Mouse (Mus musculus) olfactory bulb, adult 2 months (tissue): ENCODE results near the gene Msx2. TPM values are rescaled to one million over a fixed set of nuclear protein-coding genes. Genes with fewer than 3 reads are reported as not detected.

ENCODE experiments used
- H3K27ac ChIP-seq: fragments of 200-500 bp; 2 replicates; pipeline ENCODE4 v1.5.1; 2012; ENCODE audit warnings: low read depth, low read length; ENCODE audit not compliant: insufficient read depth
- H3K4me1 ChIP-seq: fragments of 200-500 bp; 2 replicates; pipeline ENCODE4 v1.6.1; 2012; ENCODE audit warnings: low read length; ENCODE audit not compliant: control insufficient read depth, insufficient read depth
- H3K4me3 ChIP-seq: fragments of 200-500 bp; 2 replicates; pipeline ENCODE4 v1.5.1; 2012; ENCODE audit warnings: mild to moderate bottlenecking, low read depth, low read length, moderate library complexity; ENCODE audit not compliant: insufficient read depth
- CTCF ChIP-seq: fragments of 200-500 bp; IDR thresholded peaks from 2 replicates; pipeline ENCODE4 v1.5.1; 2012; ENCODE audit warnings: low read depth, mild to moderate bottlenecking, low read length, moderate library complexity; ENCODE audit not compliant: insufficient read depth
- POLR2A ChIP-seq: fragments of 200-500 bp; IDR thresholded peaks from 2 replicates; pipeline ENCODE4 v1.6.1; 2012; ENCODE audit warnings: mild to moderate bottlenecking, low read depth, low read length, moderate library complexity; ENCODE audit not compliant: insufficient read depth
- WGBS: fragments of 180-500 bp; shearing (Covaris S2); methylation state at CpG from one replicate; pipeline ENCODE4 v1.1.7; 2018; 5-methylcytosine and 5-hydroxymethylcytosine counted together
- polyA plus RNA-seq: library from polyadenylated mRNA; stranded (reverse); fragments of >200 nt; gene quantifications from 2 replicates; pipeline ENCODE4 v1.2.4, GENCODE M21; 2012; ENCODE audit warnings: low replicate concordance; ENCODE audit not compliant: missing spikeins, insufficient read depth, insufficient read length

Msx2 gene
- polyA plus RNA-seq, 1 experiment: not detected

DNA sequence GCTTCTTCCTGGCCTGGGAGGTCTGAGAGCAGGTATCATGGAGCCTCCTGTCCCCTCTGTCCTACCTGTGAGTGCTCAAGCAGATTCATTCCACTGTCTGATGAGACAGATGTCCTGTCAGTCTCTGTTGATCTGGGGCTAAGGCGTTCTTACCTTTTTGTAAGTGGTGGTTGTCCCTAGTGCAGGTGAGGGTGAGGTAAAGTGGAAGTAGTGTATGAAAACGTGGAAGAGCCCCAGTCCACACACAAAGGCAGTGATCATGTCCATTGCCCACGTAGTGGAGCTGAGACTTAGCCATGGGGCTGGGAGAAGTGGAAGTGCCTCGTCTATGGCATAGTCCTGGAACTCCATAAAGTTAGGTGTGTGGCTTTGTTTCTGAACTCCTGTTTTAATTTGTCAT, 51.7 kb downstream of the Msx2 start:
- Histone ChIP-seq H3K4me1 (no peaks in the 10 kb centered on the region), H3K27ac (no peak overlapping the region), H3K4me3 (no peak overlapping the region)
- no peak for TF ChIP-seq CTCF
- no peak for TF ChIP-seq POLR2A
- WGBS: 80% methylated on average over 4 of the region's 4 CpGs

DNA sequence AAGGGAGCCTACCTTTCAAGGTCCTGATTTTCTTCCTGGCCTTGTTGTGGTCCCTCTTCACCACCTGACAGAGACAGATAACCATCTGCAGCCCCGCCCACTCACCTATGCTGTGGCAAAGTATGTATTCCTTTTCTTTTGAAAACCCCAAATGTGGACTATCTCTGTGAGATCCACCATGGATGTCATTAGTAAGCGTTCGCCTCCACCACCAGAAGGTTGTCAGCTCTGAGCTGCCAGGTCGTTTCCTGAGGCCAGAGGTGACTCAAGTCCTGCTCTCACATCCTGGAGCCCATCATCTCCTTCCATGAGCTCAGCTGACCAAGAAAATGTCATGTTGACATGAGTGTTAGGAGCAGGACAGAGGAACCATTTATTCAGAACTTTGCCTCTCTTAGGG, 52.1 kb downstream of the Msx2 start:
- TF ChIP-seq CTCF: no peak
- no peak for TF ChIP-seq POLR2A
- Histone ChIP-seq H3K27ac (no peak overlapping the region), H3K4me3 (no peak overlapping the region), H3K4me1 (no peaks in the 10 kb centered on the region)
- WGBS: 82% methylated on average over 4 of the region's 4 CpGs

DNA sequence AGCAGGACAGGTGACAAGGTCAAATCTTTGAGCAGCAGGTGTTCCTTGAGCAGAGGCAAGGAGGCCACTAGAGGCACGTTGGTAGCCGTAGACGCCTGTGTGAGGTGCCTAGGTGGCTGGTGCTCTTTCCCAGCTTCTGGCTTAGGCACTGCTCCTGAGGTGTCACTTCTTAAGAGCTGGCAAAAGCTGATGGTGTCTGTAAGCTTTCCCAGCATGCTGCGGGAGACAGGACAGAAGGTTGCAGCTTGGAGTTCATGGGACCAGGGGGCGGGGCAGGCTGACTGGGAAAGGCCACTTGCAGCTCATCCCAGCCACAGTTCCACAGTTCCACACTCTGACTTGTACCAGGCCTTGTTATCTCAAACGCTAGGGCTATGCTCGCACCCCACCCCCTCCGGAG, 53.2 kb downstream of the Msx2 start:
- Histone ChIP-seq H3K4me3 (no peak overlapping the region), H3K27ac (no peak overlapping the region), H3K4me1 (no peaks in the 10 kb centered on the region)
- 90% methylated on average over 8 of the region's 8 CpGs for WGBS
- no peak for TF ChIP-seq CTCF
- TF ChIP-seq POLR2A: no peak

DNA sequence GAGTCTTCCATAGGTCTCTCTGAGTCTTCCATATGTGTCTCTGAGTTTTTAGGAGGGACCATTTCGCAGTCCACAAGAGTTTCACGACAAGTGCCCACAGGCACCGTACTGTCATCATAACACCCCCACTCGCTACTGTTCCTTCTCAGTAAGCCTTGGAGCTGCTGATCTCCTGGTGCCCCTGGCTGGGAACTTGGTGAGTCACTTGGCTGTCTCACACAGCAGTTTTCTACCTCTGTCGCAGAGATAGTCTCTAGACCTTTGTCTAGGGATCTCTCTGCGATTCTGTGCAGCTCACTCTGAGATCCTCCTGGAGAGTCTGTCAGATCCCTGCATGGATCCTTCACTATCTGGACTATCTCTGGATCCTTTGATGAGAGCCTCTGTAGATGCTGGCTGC, 55.2 kb downstream of the Msx2 start:
- H3K4me3 ChIP-seq: no peak overlapping the region
- no peaks in the 10 kb centered on the region for H3K4me1 ChIP-seq
- 85% methylated on average over 6 of the region's 6 CpGs for WGBS
- no peak for TF ChIP-seq POLR2A
- no peak for TF ChIP-seq CTCF
- no peak overlapping the region for H3K27ac ChIP-seq

Other genes with a start within 250 kb of the Msx2 start
- gene Ror2, start 186.9 kb downstream of the Msx2 start, polyA plus RNA-seq: not detected in 2 replicates
- gene Sptlc1, start 95.7 kb downstream of the Msx2 start, polyA plus RNA-seq: not detected in 2 replicates